Mouse (Mus musculus) MEL (cell line): ENCODE measurements around the gene Ptgir.

Experiments used
- BHLHE40 ChIP-seq: IDR thresholded peaks from 2 replicates; pipeline ENCODE4 v1.6.1; 2012; ENCODE audit warnings: low read depth, mild to moderate bottlenecking, inconsistent platforms, low read length, improper control_type of control experiment, borderline replicate concordance
- CHD1 ChIP-seq: IDR thresholded peaks from 2 replicates; pipeline ENCODE4 v1.6.1; 2012; ENCODE audit warnings: low read depth, mild to moderate bottlenecking, inconsistent platforms, low read length, improper control_type of control experiment
- CTCF ChIP-seq, 3 experiments: IDR thresholded peaks in 2 of 3; conservative IDR thresholded peaks in 1 of 3; 2 replicates each; pipeline ENCODE4 v1.5.1; 2011 to 2012; ENCODE audit warnings: low read length in 3 of 3, low read depth in 2 of 3, mild to moderate bottlenecking in 2 of 3, improper control_type of control experiment in 1 of 3, inconsistent platforms in 1 of 3, mixed read lengths in 1 of 3, moderate library complexity in 1 of 3; ENCODE audit not compliant: control insufficient read depth in 1 of 3, insufficient read depth in 1 of 3, poor library complexity in 1 of 3, severe bottlenecking in 1 of 3
- E2F4 ChIP-seq: IDR thresholded peaks from 2 replicates; pipeline ENCODE4 v1.6.1; 2011; ENCODE audit warnings: low read depth, low read length, improper control_type of control experiment, borderline replicate concordance
- ELF1 ChIP-seq: IDR thresholded peaks from 2 replicates; pipeline ENCODE4 v1.6.1; 2014; ENCODE audit warnings: low read depth, mild to moderate bottlenecking, inconsistent platforms, low read length, improper control_type of control experiment, moderate library complexity
- EP300 ChIP-seq, 2 experiments: IDR thresholded peaks; 2 replicates each; pipeline ENCODE4 v1.6.1; 2011; ENCODE audit warnings: improper control_type of control experiment in 2 of 2, low read length in 2 of 2, low read depth in 1 of 2, mild to moderate bottlenecking in 1 of 2
- GATA1 ChIP-seq: IDR thresholded peaks from 2 replicates; pipeline ENCODE4 v1.6.1; 2011; ENCODE audit warnings: low read depth, low read length, improper control_type of control experiment
- MAX ChIP-seq: IDR thresholded peaks from 2 replicates; pipeline ENCODE4 v1.6.1; 2011; ENCODE audit warnings: low read length, improper control_type of control experiment
- MAZ ChIP-seq: IDR thresholded peaks from 2 replicates; pipeline ENCODE4 v1.6.1; 2012; ENCODE audit warnings: low read depth, mild to moderate bottlenecking, inconsistent platforms, low read length, improper control_type of control experiment
- POLR2A ChIP-seq, 2 experiments: IDR thresholded peaks; 2 replicates each; pipeline ENCODE4 v1.6.1; 2011 to 2012; ENCODE audit warnings: low read length in 2 of 2, mild to moderate bottlenecking in 2 of 2, control low read depth in 1 of 2, improper control_type of control experiment in 1 of 2, low read depth in 1 of 2, moderate library complexity in 1 of 2; ENCODE audit not compliant: control insufficient read depth in 1 of 2, insufficient read depth in 1 of 2, poor library complexity in 1 of 2
- SMC3 ChIP-seq: IDR thresholded peaks from 2 replicates; pipeline ENCODE4 v1.6.1; 2011; ENCODE audit warnings: low read depth, low read length, improper control_type of control experiment
- USF1 ChIP-seq: IDR thresholded peaks from 2 replicates; pipeline ENCODE4 v1.6.1; 2014; ENCODE audit warnings: low read depth, mild to moderate bottlenecking, inconsistent platforms, low read length, improper control_type of control experiment, moderate library complexity
- ZC3H11A ChIP-seq: IDR thresholded peaks from 2 replicates; pipeline ENCODE4 v1.6.1; 2012; ENCODE audit warnings: low read depth, mild to moderate bottlenecking, inconsistent platforms, low read length, improper control_type of control experiment

- TF ChIP-seq BHLHE40 (no peak), CTCF (IDR thresholded peaks at IDR 0.05 in 2 of 3, conservative IDR thresholded peaks at IDR 0.05 in 1 of 3; ENCODE audit: control insufficient read depth in 1 of 3, insufficient read depth in 1 of 3, low read depth in 2 of 3, low read length in 3 of 3, poor library complexity in 1 of 3, severe bottlenecking in 1 of 3) (no peak), EP300 (IDR thresholded peaks at IDR 0.05; ENCODE audit: low read depth in 1 of 2, low read length in 2 of 2) (no peak), MAZ (no peak), CHD1 (no peak), USF1 (no peak), ELF1 (no peak), MAX (no peak), GATA1 (no peak), ZC3H11A (no peak), E2F4 (no peak), POLR2A (IDR thresholded peaks at IDR 0.05; ENCODE audit: control insufficient read depth in 1 of 2, insufficient read depth in 1 of 2, low read depth in 1 of 2, low read length in 2 of 2, poor library complexity in 1 of 2) (no peak), SMC3 (no peak)
Observed at GRCm38 (mm10) chr7:16904120-16904675, 2.1 kb upstream of the Ptgir start.
